Mouse (Mus musculus) embryo, embryonic 10.5 days (tissue): ENCODE results near the gene Sept9.
"Not testable (repeated sequence)": the region's sequence is repeated elsewhere in the genome, so short reads cannot be mapped to it uniquely, and the experiment has no call there.

ENCODE experiments used
- DNase-seq: peaks from one replicate; pipeline ENCODE4 v3.0.0-alpha.2; 2015; ENCODE audit warnings: low spot score

Sept9 gene

GRCm38 (mm10) chr11:117313446-117313845, 114.0 kb downstream of the Sept9 start:
- no peak for DNase-seq

DNA sequence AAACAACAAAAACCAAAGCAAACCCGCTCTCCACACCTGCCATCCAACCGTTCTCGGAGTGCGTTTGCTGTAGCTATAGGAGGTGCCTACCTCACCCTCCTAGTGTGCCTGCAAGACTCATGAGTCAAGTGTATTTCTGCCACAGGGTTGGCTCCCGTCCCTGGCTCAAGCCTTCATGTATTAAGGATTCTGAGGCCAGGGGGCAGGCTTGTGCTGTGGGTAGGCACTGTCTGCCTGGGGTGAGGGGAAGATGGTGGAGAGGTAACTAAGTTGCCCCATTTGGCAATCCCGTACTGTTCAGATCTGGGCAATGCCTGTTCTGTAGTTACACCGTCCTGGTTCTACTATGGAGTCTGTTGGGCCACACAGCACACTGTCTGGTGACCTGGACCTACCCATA, 114.6 kb downstream of the Sept9 start:
- no peak for DNase-seq

GRCm38 (mm10) chr11:117314520-117314919, 115.1 kb downstream of the Sept9 start:
- no peak for DNase-seq

DNA sequence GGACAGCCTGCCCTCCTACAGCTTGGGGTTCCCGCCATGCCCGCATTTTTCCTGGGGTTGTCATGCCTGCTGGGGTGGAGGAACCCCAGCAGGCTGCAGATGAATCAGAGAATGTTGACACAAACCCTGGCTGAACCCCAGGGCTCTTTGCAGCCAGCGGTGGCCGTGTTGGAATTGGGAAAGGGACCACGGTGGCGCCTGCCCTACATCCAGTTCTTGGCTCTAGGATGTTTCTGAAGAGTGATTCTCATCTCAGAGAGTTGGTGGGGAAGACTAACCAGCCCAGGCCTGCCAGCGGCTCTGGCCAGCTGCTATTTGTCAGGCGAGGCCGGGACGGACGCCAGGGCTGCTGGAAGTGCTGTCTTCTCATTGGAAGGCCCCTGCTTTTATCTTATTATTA, 115.8 kb downstream of the Sept9 start:
- no peak for DNase-seq

DNA sequence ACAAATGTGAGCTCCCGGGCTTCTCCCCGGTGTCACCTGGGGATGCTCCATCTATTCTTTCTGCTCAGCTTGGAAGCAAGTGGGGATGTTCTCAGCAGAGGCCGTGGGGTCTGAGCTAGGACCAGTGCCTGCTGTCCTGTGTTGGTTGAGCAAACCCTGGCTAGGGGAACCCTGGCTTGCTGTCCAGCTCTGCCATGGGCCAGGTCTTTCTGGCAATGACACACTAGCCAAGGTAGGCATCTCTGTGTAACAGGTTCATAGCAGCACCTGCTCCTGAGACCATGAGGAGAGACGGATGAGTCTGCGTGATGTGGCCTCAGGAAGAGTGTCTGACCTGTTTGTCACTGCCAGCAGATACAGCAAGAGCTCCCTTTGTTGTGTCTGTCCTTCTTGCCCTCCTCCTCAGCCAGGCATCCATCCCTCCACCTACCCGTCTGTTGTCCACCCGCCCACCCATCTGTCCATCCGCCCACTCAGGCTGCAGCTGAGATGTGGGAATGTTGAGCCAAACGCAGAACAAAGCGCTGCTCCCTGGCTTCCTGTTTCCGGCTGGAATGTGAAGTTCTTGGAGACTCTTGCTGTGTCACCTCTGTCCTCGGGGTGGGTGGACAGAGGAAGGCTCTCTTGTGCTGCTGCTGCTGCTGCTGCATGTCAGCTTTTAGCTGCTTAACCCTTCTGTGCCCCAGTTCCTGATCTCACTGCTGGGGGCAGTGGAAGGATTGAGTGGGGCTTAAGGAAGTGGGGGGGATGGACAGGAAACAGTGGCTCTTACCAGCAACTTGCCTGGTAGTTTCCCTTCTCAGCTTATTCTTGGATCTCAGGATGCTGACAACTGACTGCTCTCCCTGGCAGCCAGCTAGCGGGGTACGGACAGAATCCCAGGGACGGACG, 117.2 kb downstream of the Sept9 start:
- peak; percentile 52 for DNase-seq

DNA sequence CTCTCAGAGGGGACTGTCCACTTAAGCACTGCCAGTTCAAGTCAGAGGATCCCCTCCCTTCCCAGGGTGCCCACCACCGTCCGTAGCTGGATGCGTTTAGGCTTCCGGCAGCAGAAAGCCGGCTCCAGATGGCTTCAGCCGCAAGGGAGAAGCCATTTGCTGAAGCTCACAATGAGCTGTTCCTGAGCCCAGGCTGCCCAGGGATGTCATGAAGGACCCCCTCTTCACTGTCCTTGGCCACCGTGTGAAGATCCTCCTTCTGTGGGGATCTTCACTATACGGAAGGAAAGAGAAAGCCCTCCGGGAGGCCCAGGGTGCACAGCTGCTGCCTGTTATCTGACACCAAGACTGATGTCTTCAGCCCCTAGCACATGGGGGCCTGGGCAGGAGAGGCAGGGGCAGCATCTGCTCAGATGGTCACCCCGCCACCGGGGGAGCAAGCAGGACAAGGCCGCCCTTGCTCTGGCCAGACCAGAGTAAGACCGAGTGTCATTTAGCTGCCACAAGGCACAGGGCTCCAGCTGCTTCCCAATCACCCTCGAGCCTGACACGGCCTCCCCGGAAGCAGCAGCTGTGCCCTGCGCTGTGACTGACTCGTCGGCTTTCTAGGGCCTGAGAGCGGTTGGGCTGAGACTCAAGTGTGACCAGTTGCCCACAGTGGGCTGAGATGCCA, 118.1 kb downstream of the Sept9 start:
- DNase-seq, result peak; percentile 63

- DNase-seq, result peak; percentile 77
These were observed 118.7 kb downstream of the Sept9 start for GRCm38 (mm10) chr11:117318202-117318601.

DNA sequence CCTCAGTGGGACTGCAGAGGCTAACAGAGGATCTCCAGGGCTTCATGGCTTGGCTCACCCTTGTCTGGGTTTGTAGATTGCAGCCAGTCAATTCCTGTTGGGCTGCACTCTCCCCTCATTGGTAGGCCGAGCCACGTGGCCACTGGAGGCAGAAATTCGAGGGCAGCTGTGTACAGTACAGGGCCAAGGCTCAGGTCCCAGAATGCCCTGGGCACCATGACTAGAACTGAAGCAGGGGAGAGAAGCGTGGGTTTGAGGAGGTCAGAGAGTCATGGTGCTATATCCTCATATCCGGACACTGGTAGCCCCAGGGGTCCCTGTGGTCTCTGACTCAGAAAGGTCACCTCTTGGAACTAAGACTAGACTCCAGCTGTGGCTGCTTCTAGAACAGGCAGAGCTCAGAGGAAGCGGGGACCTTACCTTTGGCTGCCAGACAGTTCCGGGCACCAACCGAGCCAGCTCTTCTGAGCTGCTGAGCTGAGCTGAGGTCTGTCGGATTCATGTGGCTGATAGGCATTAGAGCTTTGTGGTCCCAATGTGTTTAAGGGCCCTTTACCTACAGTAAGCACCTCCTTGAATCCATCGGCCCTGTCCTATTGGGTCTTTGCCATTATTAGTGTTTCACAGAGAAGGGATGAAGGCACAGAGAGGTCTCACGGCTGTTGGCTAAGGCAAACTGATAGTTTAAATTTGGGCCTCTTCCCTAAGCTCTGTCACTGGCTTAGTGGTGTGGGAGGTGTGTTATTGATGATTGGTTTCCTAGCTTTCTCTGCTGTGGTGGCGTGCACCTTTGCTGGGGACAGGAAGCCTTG, 119.5 kb downstream of the Sept9 start:
- DNase-seq, result no peak

DNA sequence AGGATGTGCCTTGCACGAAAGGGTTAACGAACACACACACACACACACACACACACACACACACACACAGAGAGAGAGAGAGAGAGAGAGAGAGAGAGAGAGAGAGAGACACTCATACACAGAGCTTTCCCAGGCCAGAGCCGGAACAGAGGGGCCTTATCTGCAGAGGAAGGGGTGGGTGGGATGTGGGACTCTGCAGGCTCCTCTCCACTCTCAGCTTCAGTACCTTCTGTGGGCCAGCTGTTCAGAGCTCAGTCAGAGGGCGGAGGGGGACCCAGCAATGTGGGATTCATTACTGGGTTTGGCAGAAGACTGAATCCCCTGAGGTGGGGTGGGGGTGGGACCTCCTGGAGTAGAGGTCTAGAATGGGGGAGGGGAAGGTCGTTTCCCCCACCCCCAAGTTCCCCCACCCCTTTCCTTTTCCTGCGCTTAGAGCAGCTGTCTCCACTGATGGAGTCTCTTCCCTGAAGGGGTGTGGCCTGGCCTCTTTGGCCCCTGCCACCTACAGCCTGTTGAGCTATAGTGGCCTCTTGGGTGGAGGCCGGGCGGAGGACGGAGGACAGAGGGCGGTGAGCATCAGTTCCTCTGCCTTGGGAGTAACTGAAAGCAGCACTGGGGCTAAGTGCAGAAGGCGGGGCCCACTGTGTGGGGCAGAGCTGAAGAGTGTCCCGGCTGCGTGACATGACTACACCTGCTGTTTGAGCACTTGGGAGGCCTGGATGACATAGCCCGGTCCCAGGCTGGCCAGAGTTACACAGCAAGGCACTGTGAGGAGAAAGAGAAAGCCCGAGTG, 120.3 kb downstream of the Sept9 start:
- DNase-seq, result peak; percentile 80

DNA sequence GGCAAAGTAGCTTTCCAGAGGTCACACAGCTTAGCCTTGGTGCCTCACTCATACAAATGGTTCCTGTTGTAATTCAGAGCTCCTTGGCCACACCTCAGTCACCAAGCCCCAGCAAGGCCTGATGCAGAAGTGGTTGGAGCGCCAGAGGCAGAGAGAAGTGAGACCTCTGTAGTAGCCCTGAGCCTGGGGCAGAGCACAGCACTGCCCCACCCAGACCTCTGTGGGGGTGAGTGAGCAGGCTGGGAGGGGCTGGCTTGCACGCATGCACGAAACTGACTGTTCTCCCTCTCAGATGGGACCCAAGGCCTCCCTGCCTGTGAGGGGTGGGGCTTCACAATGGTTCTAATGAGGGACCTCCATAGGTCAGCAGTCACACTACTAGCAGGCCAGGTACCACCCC, 121.0 kb downstream of the Sept9 start:
- DNase-seq, result no peak

- peak; percentile 69 for DNase-seq
These were observed 122.0 kb downstream of the Sept9 start for GRCm38 (mm10) chr11:117321311-117321971.

DNA sequence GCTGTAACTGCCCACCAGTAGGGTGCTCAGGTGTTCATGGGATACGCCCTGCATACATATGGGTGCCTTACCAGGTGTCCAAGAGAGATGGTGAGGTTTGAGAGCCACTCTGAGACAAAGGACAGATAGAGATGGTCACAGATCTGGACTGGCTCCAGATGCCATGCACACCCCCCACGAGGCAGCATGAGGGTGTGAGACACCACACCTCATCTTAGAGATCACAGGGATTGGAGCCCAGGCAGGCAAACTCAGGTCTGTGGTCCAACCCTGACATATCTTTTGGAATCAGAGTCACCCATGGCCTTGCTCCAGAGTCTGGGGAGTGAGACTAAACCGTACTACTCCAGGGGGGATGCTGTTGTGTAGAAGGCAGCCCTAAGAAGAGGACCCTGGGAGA, 122.8 kb downstream of the Sept9 start:
- DNase-seq, result no peak

GRCm38 (mm10) chr11:117322730-117323579, 123.5 kb downstream of the Sept9 start:
- no peak for DNase-seq

DNA sequence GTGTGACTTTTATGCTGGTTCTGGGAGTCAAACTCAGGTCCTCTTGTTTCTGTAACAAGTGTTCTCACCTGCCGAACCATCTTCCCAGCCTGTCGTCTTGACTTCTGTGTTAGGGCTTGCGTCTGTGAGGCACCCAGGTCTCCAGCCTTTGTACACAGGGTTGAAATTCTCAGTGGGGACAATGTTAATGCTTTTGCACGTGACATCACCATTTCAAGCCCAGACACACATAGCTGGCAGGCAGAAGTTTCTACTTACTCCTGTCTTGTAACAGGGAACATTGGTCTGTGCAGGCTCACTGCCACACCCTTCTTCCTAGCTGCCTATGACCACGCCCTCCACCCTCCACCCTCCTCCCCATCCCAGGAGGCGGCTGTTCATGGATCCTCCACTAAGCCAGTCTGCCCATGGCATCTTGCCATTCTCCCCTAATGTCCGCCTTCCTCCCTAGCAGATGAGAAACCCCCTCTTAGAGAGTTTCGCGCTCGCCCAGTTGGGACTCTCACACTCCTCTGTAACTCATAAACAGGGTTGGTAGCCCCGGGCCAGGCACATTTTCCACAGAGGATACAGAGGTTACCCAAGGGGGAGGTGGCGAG, 124.6 kb downstream of the Sept9 start:
- no peak for DNase-seq

DNA sequence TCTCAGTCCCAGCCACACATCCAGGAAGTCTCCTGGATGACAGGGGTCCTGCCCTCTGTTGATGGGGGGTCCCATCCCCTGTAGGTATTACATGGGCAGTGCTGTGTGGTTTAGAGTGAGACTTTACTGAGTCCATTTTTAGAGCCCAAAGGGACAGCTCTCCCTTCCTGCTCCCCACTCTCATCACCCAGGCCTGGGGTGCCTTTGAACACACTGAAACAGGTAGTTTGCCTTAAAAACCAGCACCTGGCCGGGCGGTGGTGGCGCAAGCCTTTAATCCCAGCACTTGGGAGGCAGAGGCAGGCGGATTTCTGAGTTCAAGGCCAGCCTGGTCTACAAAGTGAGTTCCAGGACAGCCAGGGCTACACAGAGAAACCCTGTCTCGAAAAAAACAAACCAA, 125.3 kb downstream of the Sept9 start:
- not testable (repeated sequence) for DNase-seq

DNA sequence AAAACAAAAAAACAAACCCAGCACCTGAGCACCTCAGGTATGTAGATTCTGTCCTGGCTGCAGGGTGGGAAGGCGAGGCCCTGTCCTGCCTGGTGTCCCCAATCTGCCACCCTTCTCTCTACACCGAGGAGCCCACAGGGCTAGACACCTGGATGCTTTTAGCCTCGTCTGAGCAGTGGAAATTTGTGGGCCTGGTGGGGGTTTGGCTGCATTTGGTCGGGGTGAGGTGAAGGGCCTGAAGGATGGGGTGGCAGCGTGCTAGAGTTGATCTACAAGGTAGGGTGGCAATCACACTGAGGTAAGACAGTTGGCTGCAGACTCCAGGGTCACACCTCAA, 125.6 kb downstream of the Sept9 start:
- DNase-seq, result no peak

- peak; percentile 42 for DNase-seq
These were observed 126.1 kb downstream of the Sept9 start for GRCm38 (mm10) chr11:117325468-117326139.

DNA sequence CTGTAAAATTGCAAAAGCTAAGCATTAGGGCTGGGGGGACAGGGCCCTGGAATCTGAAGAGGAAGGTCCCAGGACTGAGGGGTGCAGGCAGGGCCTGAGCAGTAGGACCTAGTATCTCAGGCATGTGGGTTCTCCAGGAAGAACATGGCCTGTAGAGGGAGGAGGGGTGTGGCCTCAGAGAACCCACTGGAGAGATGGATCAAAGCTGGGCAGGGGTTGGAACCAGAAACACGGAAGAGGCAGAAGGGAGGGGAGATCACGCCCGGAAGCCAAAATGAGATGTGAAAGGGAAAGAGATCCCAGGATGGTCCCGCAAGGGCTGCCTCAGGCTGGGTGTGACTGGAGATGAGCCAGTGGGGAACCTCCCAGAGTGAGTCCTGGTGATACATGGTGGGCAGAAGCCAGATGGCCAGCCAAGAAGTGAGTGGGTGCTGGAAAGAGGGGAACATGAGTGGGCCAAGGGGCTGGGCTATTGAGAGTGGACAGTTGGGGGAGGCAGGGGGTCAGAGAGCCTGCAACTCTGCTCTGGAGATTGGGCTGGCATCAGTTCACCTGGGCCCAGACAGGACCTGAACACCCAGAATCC, 126.8 kb downstream of the Sept9 start:
- no peak for DNase-seq
